Mouse (Mus musculus): ENCODE data around the gene Shisal1.

DNA sequence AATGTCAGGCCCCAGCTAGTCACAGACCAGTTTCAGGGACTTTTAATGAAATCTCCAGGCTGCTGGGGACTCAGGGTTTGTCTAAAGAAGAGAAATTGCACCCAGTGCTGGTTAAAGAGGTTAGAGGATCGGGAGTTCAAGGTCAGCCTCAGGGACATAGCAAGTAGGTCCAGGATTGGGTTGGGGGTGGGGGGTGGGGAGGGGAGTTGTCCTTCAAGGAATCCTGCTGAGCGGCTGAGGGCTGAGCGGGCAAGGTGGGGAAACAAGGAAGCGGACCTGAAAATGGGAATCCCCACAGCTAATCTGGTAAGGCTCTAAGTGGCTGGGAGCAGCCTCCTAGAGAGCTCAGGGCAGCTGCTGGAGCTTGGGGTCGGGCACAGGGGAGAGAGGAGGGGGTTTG is 20.9 kb upstream of the Shisal1 start:
- TF ChIP-seq CTCF (IDR thresholded peaks at IDR 0.05; ENCODE audit: borderline replicate concordance, insufficient read depth, low read depth, low read length) (no peak), POLR2A (IDR thresholded peaks at IDR 0.05; ENCODE audit: borderline replicate concordance, insufficient read depth, low read length) (no peak)

Measured in cerebellum, adult 2 months (tissue).